Mouse (Mus musculus) CH12.LX (cell line): ENCODE data around the gene Mical3. TPM values are rescaled to one million over a fixed set of nuclear protein-coding genes. Genes with fewer than 3 reads are reported as not detected.

Source experiments
- DNase-seq: peaks from one replicate; pipeline ENCODE4 v3.0.0-alpha.2; 2013; ENCODE audit errors: extremely low read depth
- H3K27ac ChIP-seq: 2 replicates; pipeline ENCODE4 v1.5.1; 2012; ENCODE audit warnings: low read depth, mild to moderate bottlenecking, control low read depth, moderate library complexity; ENCODE audit not compliant: insufficient read depth
- H3K27me3 ChIP-seq: replicated peaks from 2 replicates; pipeline ENCODE3; 2012; ENCODE audit warnings: inconsistent platforms
- H3K36me3 ChIP-seq, 2 experiments: replicated peaks in 1 of 2; 2 replicates each; pipeline versions ENCODE3 to v1.6.1; 2012; ENCODE audit warnings: inconsistent platforms in 1 of 2, low read length in 1 of 2, mild to moderate bottlenecking in 1 of 2, mixed read lengths in 1 of 2, moderate library complexity in 1 of 2; ENCODE audit not compliant: control insufficient read depth in 1 of 2, insufficient read depth in 1 of 2
- H3K4me1 ChIP-seq, 2 experiments: 2 replicates each; pipeline ENCODE4 v1.6.1; 2012; ENCODE audit warnings: inconsistent platforms in 1 of 2, moderate library complexity in 1 of 2; ENCODE audit not compliant: insufficient read depth in 2 of 2, control insufficient read depth in 1 of 2
- H3K4me2 ChIP-seq: 2 replicates; pipeline ENCODE4 v1.6.1; 2012; ENCODE audit warnings: low read depth, mild to moderate bottlenecking, control low read depth; ENCODE audit not compliant: poor library complexity, insufficient read depth, severe bottlenecking
- H3K4me3 ChIP-seq, 3 experiments: fragments of 150-350 bp in 1 of 3; sonication (generic) in 1 of 3; replicated peaks in 1 of 3; 2 replicates each; pipeline versions ENCODE3 to v1.5.1; 2011 to 2012; ENCODE audit warnings: low read depth in 2 of 3, low read length in 2 of 3, mild to moderate bottlenecking in 2 of 3, moderate library complexity in 2 of 3, control low read depth in 1 of 3, improper control_type of control experiment in 1 of 3, inconsistent platforms in 1 of 3, mixed read lengths in 1 of 3; ENCODE audit not compliant: poor library complexity in 1 of 3
- H3K79me2 ChIP-seq: replicated peaks from 2 replicates; pipeline ENCODE4 v1.6.1; 2012; ENCODE audit warnings: mild to moderate bottlenecking, moderate library complexity; ENCODE audit not compliant: control insufficient read depth, poor library complexity, insufficient read depth, severe bottlenecking; ENCODE audit errors: extremely low read depth
- H3K9ac ChIP-seq: 2 replicates; pipeline ENCODE4 v1.6.1; 2012; ENCODE audit warnings: low read depth, mild to moderate bottlenecking, control low read depth, moderate library complexity; ENCODE audit not compliant: insufficient read depth
- H3K9me3 ChIP-seq: replicated peaks from 2 replicates; pipeline ENCODE3; 2012; ENCODE audit warnings: low read length, inconsistent platforms, mixed read lengths
- BHLHE40 ChIP-seq: IDR thresholded peaks from 2 replicates; pipeline ENCODE4 v1.6.1; 2011; ENCODE audit warnings: mild to moderate bottlenecking, low read depth, low read length, improper control_type of control experiment
- ELF1 ChIP-seq: IDR thresholded peaks from 2 replicates; pipeline ENCODE4 v1.6.1; 2014; ENCODE audit warnings: low read depth, mild to moderate bottlenecking, inconsistent platforms, low read length, improper control_type of control experiment
- ETS1 ChIP-seq: conservative IDR thresholded peaks from 2 replicates; pipeline ENCODE4 v1.6.1; 2012; ENCODE audit warnings: low read depth, mild to moderate bottlenecking, inconsistent platforms, low read length, improper control_type of control experiment, moderate library complexity
- HCFC1 ChIP-seq: IDR thresholded peaks from 2 replicates; pipeline ENCODE4 v1.6.1; 2012; ENCODE audit warnings: low read depth, mild to moderate bottlenecking, inconsistent platforms, low read length, improper control_type of control experiment
- IRF4 ChIP-seq: IDR thresholded peaks from 2 replicates; pipeline ENCODE4 v1.6.1; 2014; ENCODE audit warnings: low read depth, mild to moderate bottlenecking, inconsistent platforms, low read length, improper control_type of control experiment
- JUN ChIP-seq: IDR thresholded peaks from 2 replicates; pipeline ENCODE4 v1.6.1; 2011; ENCODE audit warnings: low read depth, mild to moderate bottlenecking, low read length, improper control_type of control experiment, moderate library complexity; ENCODE audit not compliant: insufficient read depth
- JUND ChIP-seq: conservative IDR thresholded peaks from 2 replicates; pipeline ENCODE4 v1.6.1; 2011; ENCODE audit warnings: low read depth, low read length, improper control_type of control experiment
- MAFK ChIP-seq: IDR thresholded peaks from 2 replicates; pipeline ENCODE4 v1.6.1; 2011; ENCODE audit warnings: low read length, improper control_type of control experiment; ENCODE audit not compliant: insufficient replicate concordance
- MAX ChIP-seq: IDR thresholded peaks from 2 replicates; pipeline ENCODE4 v1.6.1; 2011; ENCODE audit warnings: low read length, improper control_type of control experiment
- MAZ ChIP-seq: IDR thresholded peaks from 2 replicates; pipeline ENCODE4 v1.6.1; 2012; ENCODE audit warnings: low read depth, mild to moderate bottlenecking, inconsistent platforms, low read length, improper control_type of control experiment, moderate library complexity
- MEF2A ChIP-seq: IDR thresholded peaks from 2 replicates; pipeline ENCODE4 v1.6.1; 2014; ENCODE audit warnings: low read depth, mild to moderate bottlenecking, inconsistent platforms, low read length, improper control_type of control experiment, borderline replicate concordance
- MXI1 ChIP-seq: IDR thresholded peaks from 2 replicates; pipeline ENCODE4 v1.6.1; 2011; ENCODE audit warnings: mild to moderate bottlenecking, low read depth, low read length, improper control_type of control experiment
- MYC ChIP-seq: IDR thresholded peaks from 2 replicates; pipeline ENCODE4 v1.6.1; 2011; ENCODE audit warnings: low read depth, mild to moderate bottlenecking, improper control_type of control experiment, low read length
- NELFE ChIP-seq: IDR thresholded peaks from 2 replicates; pipeline ENCODE4 v1.6.1; 2011; ENCODE audit warnings: low read depth, low read length, improper control_type of control experiment
- NRF1 ChIP-seq: IDR thresholded peaks from 2 replicates; pipeline ENCODE4 v1.6.1; 2014; ENCODE audit warnings: low read depth, mild to moderate bottlenecking, inconsistent platforms, low read length, improper control_type of control experiment, moderate library complexity
- POLR2A ChIP-seq: IDR thresholded peaks from 2 replicates; pipeline ENCODE4 v1.6.1; 2011; ENCODE audit warnings: low read depth, mild to moderate bottlenecking, improper control_type of control experiment, low read length
- RAD21 ChIP-seq: IDR thresholded peaks from 2 replicates; pipeline ENCODE4 v1.6.1; 2011; ENCODE audit warnings: low read depth, mild to moderate bottlenecking, low read length, improper control_type of control experiment, moderate library complexity
- SIN3A ChIP-seq: IDR thresholded peaks from 2 replicates; pipeline ENCODE4 v1.6.1; 2012; ENCODE audit warnings: low read length, improper control_type of control experiment, inconsistent platforms
- TBP ChIP-seq: conservative IDR thresholded peaks from 2 replicates; pipeline ENCODE4 v1.6.1; 2011; ENCODE audit warnings: low read depth, low read length, improper control_type of control experiment
- TCF12 ChIP-seq: IDR thresholded peaks from 2 replicates; pipeline ENCODE4 v1.6.1; 2014; ENCODE audit warnings: low read depth, mild to moderate bottlenecking, inconsistent platforms, low read length, improper control_type of control experiment
- UBTF ChIP-seq: IDR thresholded peaks from 2 replicates; pipeline ENCODE4 v1.6.1; 2012; ENCODE audit warnings: low read depth, mild to moderate bottlenecking, inconsistent platforms, low read length, improper control_type of control experiment, moderate library complexity
- USF1 ChIP-seq: IDR thresholded peaks from 2 replicates; pipeline ENCODE4 v1.6.1; 2014; ENCODE audit warnings: low read depth, mild to moderate bottlenecking, inconsistent platforms, low read length, improper control_type of control experiment
- ZKSCAN1 ChIP-seq: IDR thresholded peaks from 2 replicates; pipeline ENCODE4 v1.6.1; 2012; ENCODE audit warnings: low read depth, inconsistent platforms, low read length, improper control_type of control experiment, borderline replicate concordance
- ZMIZ1 ChIP-seq: IDR thresholded peaks from 2 replicates; pipeline ENCODE4 v1.6.1; 2012; ENCODE audit warnings: low read depth, mild to moderate bottlenecking, inconsistent platforms, low read length, improper control_type of control experiment
- ZNF384 ChIP-seq: IDR thresholded peaks from 2 replicates; pipeline ENCODE4 v1.6.1; 2012; ENCODE audit warnings: low read depth, low read length, improper control_type of control experiment, inconsistent platforms
- dilution Hi-C: fragments of 300-500 bp; cut with MboI; formaldehyde crosslinking; loops from 2 replicates; pipeline ENCODE4 v1.14.3; 2020; ENCODE audit warnings: low sequenced_read_pairs; ENCODE audit not compliant: extremely low pct_unique_long_range_greater_than_20kb, extremely low pct_ligation_motif_present
- in situ Hi-C: fragments of 300-500 bp; cut with MboI; formaldehyde crosslinking; loops from 3 replicates; pipeline ENCODE4 v1.14.3; 2019; ENCODE audit warnings: low sequenced_read_pairs, low pct_ligation_motif_present, low pct_unique_long_range_greater_than_20kb, mixed read lengths
- polyA plus RNA-seq: library from polyadenylated mRNA; unstranded; fragments of >175 nt; gene quantifications from 2 replicates; pipeline ENCODE4 v1.2.1, GENCODE M21; 2012; ENCODE audit warnings: low read depth; ENCODE audit not compliant: insufficient read length
- total RNA-seq, 2 experiments: library from RNA; depleted of rRNA; stranded (reverse); fragments of 300-350 nt in 1 of 2; fragments of >200 nt in 1 of 2; gene quantifications; 2 replicates each; pipeline ENCODE4 v1.2.3; 2012 to 2014

Gene Mical3
- total and polyA plus RNA-seq, 3 experiments = 10.2 to 56.3 (median 26.8) TPM

- Histone ChIP-seq H3K27me3 (no peaks in the 10 kb centered on the region), H3K79me2 (peaks cover 37% of the 10 kb centered on the region), H3K27ac (peak overlapping the region; percentile 79), H3K9me3 (peaks cover 7% of the 10 kb centered on the region), H3K9ac (peak overlapping the region; percentile 20; the same call in 1 of the 2 replicates), H3K4me2 (peak overlapping the region; percentile 42)
- peak; percentile 86 for DNase-seq
- in situ Hi-C loops = loop anchor here (5.0 kb wide), 1 partner anchor 36 kb away; no protein-coding TSS in a partner anchor
- dilution Hi-C loops = no loop called here
- TF ChIP-seq ZNF384 (no peak), ELF1 (peak; percentile 46), NELFE (peak; percentile 54; the same call in 1 of the 2 replicates), ZKSCAN1 (no peak), JUN (no peak), NRF1 (peak; percentile 81), BHLHE40 (peak; percentile 47), POLR2A (peak; percentile 37; the same call in 1 of the 2 replicates), USF1 (no peak), MYC (peak; percentile 44; the same call in 1 of the 2 replicates), TBP (peak; percentile 73; the same call in 1 of the 2 replicates), RAD21 (no peak), MAX (peak; percentile 65; the same call in 1 of the 2 replicates), IRF4 (no peak), SIN3A (peak; percentile 32; the same call in 1 of the 2 replicates)
- TF ChIP-seq, all 38 proteins: peak for 9
- H3K4me1 ChIP-seq = peaks cover 50 to 96% of the 10 kb centered on the region in 2 experiments
- peak overlapping the region; percentile 43 to 55 (median 51) for H3K4me3 ChIP-seq
- peaks cover 6 to 38% of the 10 kb centered on the region in 2 experiments for H3K36me3 ChIP-seq
These were observed 27.2 kb downstream of the Mical3 start for GRCm38 (mm10) chr6:121103406-121104171.

- H3K27me3 ChIP-seq = no peaks in the 10 kb centered on the region
- H3K36me3 ChIP-seq = peaks cover 6 to 40% of the 10 kb centered on the region in 2 experiments
- dilution Hi-C loops = no loop called here
- H3K4me2 ChIP-seq = peak overlapping the region; percentile 42
- in situ Hi-C loops = loop anchor here (5.0 kb wide), 1 partner anchor 36 kb away; no protein-coding TSS in a partner anchor
- H3K4me1 ChIP-seq = peaks cover 56 to 96% of the 10 kb centered on the region in 2 experiments
- TF ChIP-seq JUND (peak; percentile 21; the same call in 1 of the 2 replicates), JUN (peak; percentile 82), MXI1 (peak; percentile 78), IRF4 (peak; percentile 92), ETS1 (peak; percentile 75), ZMIZ1 (no peak), USF1 (peak; percentile 48), MEF2A (peak; percentile 99), MAZ (peak; percentile 86; the same call in 1 of the 2 replicates), RAD21 (no peak), MAFK (no peak), HCFC1 (no peak), TCF12 (peak; percentile 71), UBTF (no peak), BHLHE40 (peak; percentile 82), ELF1 (peak; percentile 17; the same call in 1 of the 2 replicates), ZNF384 (no peak)
- TF ChIP-seq, all 38 proteins: peak for 11
- Histone ChIP-seq H3K27ac (peak overlapping the region; percentile 79), H3K4me3 (peak overlapping the region; percentile 43 to 55 (median 51)), H3K9ac (peak overlapping the region; percentile 57), H3K9me3 (peaks cover 7% of the 10 kb centered on the region), H3K79me2 (peaks cover 37% of the 10 kb centered on the region)
- peak; percentile 66 for DNase-seq
These were observed 27.9 kb downstream of the Mical3 start for GRCm38 (mm10) chr6:121102941-121103340.
